Mouse (Mus musculus) cerebellum, adult 2 months (tissue): Measurements from ENCODE around the gene Nap1l5. TPM values are rescaled to one million over a fixed set of nuclear protein-coding genes. Genes with fewer than 3 reads are reported as not detected.
A peak's percentile ranks its signal among the peaks of the same experiment; 100 is the strongest.

ENCODE experiments used
- DNase-seq, 2 experiments: peaks; one replicate each; pipeline ENCODE4 v3.0.0; 2021
- H3K27ac ChIP-seq: fragments of 200-500 bp; 2 replicates; pipeline ENCODE4 v1.5.1; 2012; ENCODE audit warnings: low read length, control low read depth, inconsistent platforms; ENCODE audit not compliant: insufficient read depth
- H3K27me3 ChIP-seq: fragments of 200-500 bp; 2 replicates; pipeline ENCODE4 v1.6.1; 2012; ENCODE audit warnings: inconsistent platforms, mild to moderate bottlenecking, low read length, moderate library complexity; ENCODE audit not compliant: control insufficient read depth, insufficient read depth
- H3K4me1 ChIP-seq: fragments of 200-500 bp; 2 replicates; pipeline ENCODE4 v1.6.1; 2011; ENCODE audit warnings: low read length; ENCODE audit not compliant: control insufficient read depth, insufficient read depth
- H3K4me3 ChIP-seq: fragments of 200-500 bp; replicated peaks from 2 replicates; pipeline ENCODE3; 2011; ENCODE audit warnings: mild to moderate bottlenecking, low read depth, low read length, control low read depth; ENCODE audit not compliant: insufficient read depth
- CTCF ChIP-seq: fragments of 200-500 bp; IDR thresholded peaks from 2 replicates; pipeline ENCODE4 v1.5.1; 2011; ENCODE audit warnings: low read depth, mild to moderate bottlenecking, control low read depth, low read length, moderate library complexity, borderline replicate concordance; ENCODE audit not compliant: insufficient read depth
- POLR2A ChIP-seq: fragments of 200-500 bp; IDR thresholded peaks from 2 replicates; pipeline ENCODE4 v1.6.1; 2011; ENCODE audit warnings: low read length, control low read depth, borderline replicate concordance; ENCODE audit not compliant: insufficient read depth
- WGBS: fragments of 180-500 bp; shearing (Covaris S2); methylation state at CpG from one replicate; pipeline ENCODE4 v1.1.7; 2018; 5-methylcytosine and 5-hydroxymethylcytosine counted together
- polyA plus RNA-seq: library from polyadenylated mRNA; depleted of rRNA; stranded (reverse); fragments of >200 nt; gene quantifications from 2 replicates; pipeline ENCODE4 v1.2.3, GENCODE M21; 2012

Gene Nap1l5
- polyA plus RNA-seq, 1 experiment = 689 TPM

GRCm38 (mm10) chr6:58921623-58922022, 14.7 kb upstream of the Nap1l5 start:
- Histone ChIP-seq H3K27me3 (no peaks in the 10 kb centered on the region), H3K4me1 (no peaks in the 10 kb centered on the region), H3K4me3 (no peak overlapping the region), H3K27ac (no peak overlapping the region)
- DNase-seq = peak in 1 of 2 experiments; percentile 41
- no peak for TF ChIP-seq POLR2A
- TF ChIP-seq CTCF = 0 out of 2 replicates have a peak, but pooled peaks have one; percentile 23
- WGBS = 37% methylated on average over 3 of the region's 3 CpGs

- WGBS = 83% methylated on average over 6 of the region's 6 CpGs
- H3K4me3 ChIP-seq = no peak overlapping the region
- no peak for DNase-seq
- H3K4me1 ChIP-seq = no peaks in the 10 kb centered on the region
- H3K27me3 ChIP-seq = no peaks in the 10 kb centered on the region
- TF ChIP-seq POLR2A (no peak), CTCF (no peak)
- H3K27ac ChIP-seq = no peak overlapping the region
These were observed 13.9 kb upstream of the Nap1l5 start for GRCm38 (mm10) chr6:58920735-58921134.

DNA sequence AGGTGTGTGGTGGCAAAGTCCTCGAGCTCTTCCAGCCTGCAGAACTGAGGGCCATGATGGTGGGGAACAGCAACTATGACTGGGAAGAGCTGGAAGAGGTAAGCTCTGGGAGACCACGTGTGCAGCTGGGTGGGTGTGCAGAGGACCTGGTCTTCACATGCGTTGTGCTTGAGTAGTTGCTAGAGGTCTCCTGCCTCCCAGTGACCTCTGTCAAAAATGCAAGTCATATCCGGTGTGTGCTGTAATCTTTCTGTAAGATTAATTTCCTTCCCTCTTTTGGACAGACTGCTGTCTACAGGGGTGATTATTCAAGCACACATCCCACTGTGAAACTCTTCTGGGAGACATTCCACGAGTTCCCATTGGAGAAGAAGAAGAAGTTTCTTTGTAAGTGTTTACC, 9.6 kb upstream of the Nap1l5 start:
- WGBS = 87% methylated on average over 5 of the region's 5 CpGs
- Histone ChIP-seq H3K27me3 (no peaks in the 10 kb centered on the region), H3K4me1 (no peaks in the 10 kb centered on the region), H3K4me3 (no peak overlapping the region), H3K27ac (no peak overlapping the region)
- TF ChIP-seq POLR2A (no peak), CTCF (no peak)
- no peak for DNase-seq

DNA sequence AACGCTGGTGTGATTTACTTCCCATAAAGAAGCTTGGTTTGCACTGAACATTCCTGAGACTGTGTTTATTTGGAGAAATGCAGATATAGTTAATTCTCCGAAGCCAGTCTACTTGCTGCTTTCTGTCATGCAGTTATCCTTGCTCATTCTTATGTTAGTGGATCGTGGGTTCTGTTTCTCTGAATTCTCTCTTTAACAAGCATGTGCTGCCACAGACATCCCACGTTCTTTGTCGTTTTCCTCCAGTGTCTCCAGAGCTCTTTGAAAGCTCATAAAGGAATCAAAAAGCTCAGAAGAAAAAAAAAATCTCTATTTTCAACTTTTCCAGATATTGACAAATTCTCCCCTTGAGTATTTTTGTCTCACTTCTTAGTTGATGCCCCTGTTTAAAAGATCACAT, 7.1 kb upstream of the Nap1l5 start:
- DNase-seq = no peak
- H3K27me3 ChIP-seq = no peaks in the 10 kb centered on the region
- H3K27ac ChIP-seq = no peak overlapping the region
- TF ChIP-seq CTCF (no peak), POLR2A (no peak)
- H3K4me1 ChIP-seq = no peaks in the 10 kb centered on the region
- 79% methylated on average over 5 of the region's 5 CpGs for WGBS
- no peak overlapping the region for H3K4me3 ChIP-seq

- Histone ChIP-seq H3K4me3 (no peak overlapping the region), H3K27ac (no peak overlapping the region), H3K4me1 (no peaks in the 10 kb centered on the region), H3K27me3 (no peaks in the 10 kb centered on the region)
- 85% methylated on average over 3 of the region's 3 CpGs for WGBS
- DNase-seq = no peak
- TF ChIP-seq CTCF (no peak), POLR2A (no peak)
These were observed 6.7 kb upstream of the Nap1l5 start for GRCm38 (mm10) chr6:58913551-58913950.

DNA sequence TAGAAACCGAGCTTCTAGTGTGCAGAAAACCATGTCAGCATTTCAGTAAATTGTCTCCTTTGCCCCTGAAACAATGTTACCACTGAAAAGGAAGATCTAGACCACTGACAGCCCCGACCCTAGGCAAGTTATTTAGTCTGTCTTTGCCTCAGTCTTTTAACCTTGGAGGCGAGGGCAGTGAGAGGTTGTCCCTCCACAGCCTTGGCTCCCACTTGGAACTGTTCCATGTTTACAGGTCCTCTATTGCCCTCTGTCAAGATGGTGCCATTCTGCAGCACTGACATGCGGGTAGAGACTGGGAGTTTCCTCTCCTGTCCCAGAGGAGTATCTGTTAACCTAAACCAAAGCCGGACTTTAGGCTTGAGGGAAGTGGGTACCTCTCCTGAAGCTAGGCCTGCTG, 6.0 kb upstream of the Nap1l5 start:
- DNase-seq = no peak
- 77% methylated on average over 5 of the region's 5 CpGs for WGBS
- H3K4me1 ChIP-seq = no peaks in the 10 kb centered on the region; the same call in 1 of the 2 replicates
- H3K4me3 ChIP-seq = no peak overlapping the region
- no peak for TF ChIP-seq POLR2A
- no peak for TF ChIP-seq CTCF
- no peaks in the 10 kb centered on the region for H3K27me3 ChIP-seq
- H3K27ac ChIP-seq = no peak overlapping the region

GRCm38 (mm10) chr6:58907791-58908190, 915 bp upstream of the Nap1l5 start:
- TF ChIP-seq CTCF (no peak), POLR2A (no peak)
- WGBS = 41% methylated on average over 2 of the region's 2 CpGs
- H3K27me3 ChIP-seq = no peaks in the 10 kb centered on the region
- no peak for DNase-seq
- H3K4me3 ChIP-seq = peak overlapping the region; percentile 97
- H3K4me1 ChIP-seq = no peaks in the 10 kb centered on the region; the same call in 1 of the 2 replicates
- peak overlapping the region; percentile 85; the same call in 1 of the 2 replicates for H3K27ac ChIP-seq

GRCm38 (mm10) chr6:58907336-58907735, 460 bp upstream of the Nap1l5 start:
- 56% methylated on average over 8 of the region's 8 CpGs for WGBS
- Histone ChIP-seq H3K27me3 (no peaks in the 10 kb centered on the region), H3K27ac (peak overlapping the region; percentile 85), H3K4me1 (no peaks in the 10 kb centered on the region; the same call in 1 of the 2 replicates), H3K4me3 (peak overlapping the region; percentile 97)
- TF ChIP-seq CTCF (no peak), POLR2A (no peak)
- DNase-seq = peak in 1 of 2 experiments; percentile 61
